Mouse (Mus musculus): ENCODE measurements around the gene Sprr1a. TPM values are rescaled to one million over a fixed set of nuclear protein-coding genes. Genes with fewer than 3 reads are reported as not detected.

Sprr1a gene
- polyA plus RNA-seq (2015; fragmentation: Illumina TruSeq; extraction: RNeasy Lipid Tissue Mini Kit (QIAGEN cat#74804); ENCODE audit: insufficient read depth, low read depth, low replicate concordance), result not detected

DNA sequence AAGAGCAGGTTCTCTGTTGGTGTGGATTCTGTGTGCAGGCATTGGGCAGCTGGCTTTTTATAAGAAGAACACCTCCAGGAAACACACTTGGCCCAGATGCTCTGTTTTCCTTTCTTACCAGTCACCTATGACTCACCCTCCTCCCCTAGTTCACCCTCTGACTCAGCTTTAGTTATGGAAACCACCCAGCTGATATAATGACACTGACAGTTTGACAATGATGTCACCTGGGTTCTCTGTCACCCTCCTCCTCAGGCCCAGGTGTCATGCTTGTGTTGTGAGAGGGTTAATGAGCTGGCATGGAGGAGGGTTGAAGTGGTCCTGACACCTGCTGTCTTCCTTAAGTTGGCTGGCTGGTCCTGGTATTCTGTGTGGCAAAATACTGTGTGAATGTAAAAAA, at the start of gene Sprr1a:
TSS of gene Sprr1a (minus strand) at position 33 of the 400 bp plus-strand sequence.

DNA sequence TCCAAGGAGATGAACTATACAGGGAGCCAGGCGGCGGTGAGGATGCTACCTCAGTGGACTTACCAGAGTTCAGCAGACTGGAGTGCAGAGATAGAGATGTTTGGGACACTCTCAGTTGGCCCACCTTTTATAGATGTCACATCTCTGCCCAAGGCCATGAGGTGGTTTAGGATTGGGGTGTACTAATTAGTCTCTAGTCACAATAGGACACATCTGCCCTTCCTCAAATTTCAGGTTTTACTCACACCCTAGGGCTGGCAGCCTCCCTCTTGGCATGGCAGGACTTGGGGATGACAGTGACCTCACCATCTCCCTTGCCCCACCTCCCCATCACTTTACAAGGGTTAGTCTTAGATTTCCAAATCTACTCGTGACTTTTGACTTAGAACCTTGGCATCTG, 48.7 kb upstream of the Sprr1a start, which contains the start of gene 2310046K23Rik:
TSS of gene 2310046K23Rik (minus strand) at position 101 of the 400 bp plus-strand sequence.

GRCm38 (mm10) chr3:92500393-92500792, 14.7 kb upstream of the Sprr1a start, which contains the start of gene Sprr4:
Gene Sprr4 (minus strand): TSS chr3:92500493.

DNA sequence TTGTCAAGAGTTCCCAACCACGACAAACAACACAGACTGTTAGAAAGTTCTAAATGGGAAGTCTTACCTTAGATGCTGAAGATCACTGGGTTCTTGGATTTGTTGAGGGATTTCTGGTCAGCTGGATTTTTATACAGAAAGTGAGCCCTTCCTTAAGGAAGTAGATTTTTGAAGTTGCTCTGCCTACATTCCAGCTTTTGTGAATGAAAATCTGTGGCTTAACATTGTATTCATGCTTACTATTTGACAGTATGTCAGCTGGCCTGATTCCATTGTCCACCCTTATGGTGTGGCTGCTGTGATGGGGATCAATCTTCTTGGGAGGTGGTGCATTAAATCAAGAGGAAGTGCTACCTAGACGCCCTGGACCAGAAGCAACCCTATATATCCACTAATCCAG, 27.1 kb downstream of the Sprr1a start, which contains the start of gene Sprr3:
TSS of gene Sprr3 (minus strand) at position 101 of the 400 bp plus-strand sequence.

GRCm38 (mm10) chr3:92438689-92439088, 47.0 kb downstream of the Sprr1a start, which contains the start of gene Sprr1b:
Gene Sprr1b (minus strand): TSS chr3:92438789.

Other genes starting within 250 kb of the Sprr1a start
- not detected for gene Sprr2a3, start 200.5 kb downstream of the Sprr1a start, polyA plus RNA-seq (2015; fragmentation: Illumina TruSeq; extraction: RNeasy Lipid Tissue Mini Kit (QIAGEN cat#74804); ENCODE audit: insufficient read depth, low read depth, low replicate concordance)
- gene Sprr2b, start 169.3 kb downstream of the Sprr1a start, polyA plus RNA-seq (2015; fragmentation: Illumina TruSeq; extraction: RNeasy Lipid Tissue Mini Kit (QIAGEN cat#74804); ENCODE audit: insufficient read depth, low read depth, low replicate concordance), result not detected
- gene Sprr2d, start 146.8 kb downstream of the Sprr1a start, polyA plus RNA-seq (2015; fragmentation: Illumina TruSeq; extraction: RNeasy Lipid Tissue Mini Kit (QIAGEN cat#74804); ENCODE audit: insufficient read depth, low read depth, low replicate concordance), result not detected
- not detected for gene Sprr2e, start 133.8 kb downstream of the Sprr1a start, polyA plus RNA-seq (2015; fragmentation: Illumina TruSeq; extraction: RNeasy Lipid Tissue Mini Kit (QIAGEN cat#74804); ENCODE audit: insufficient read depth, low read depth, low replicate concordance)
- gene Sprr2f, start 120.7 kb downstream of the Sprr1a start, polyA plus RNA-seq (2015; fragmentation: Illumina TruSeq; extraction: RNeasy Lipid Tissue Mini Kit (QIAGEN cat#74804); ENCODE audit: insufficient read depth, low read depth, low replicate concordance), result not detected
- gene Sprr2h, start 100.2 kb downstream of the Sprr1a start, polyA plus RNA-seq (2015; fragmentation: Illumina TruSeq; extraction: RNeasy Lipid Tissue Mini Kit (QIAGEN cat#74804); ENCODE audit: insufficient read depth, low read depth, low replicate concordance), result not detected
- not detected for gene Sprr2i, start 77.9 kb downstream of the Sprr1a start, polyA plus RNA-seq (2015; fragmentation: Illumina TruSeq; extraction: RNeasy Lipid Tissue Mini Kit (QIAGEN cat#74804); ENCODE audit: insufficient read depth, low read depth, low replicate concordance)
- not detected for gene Sprr2j-ps, start 67.8 kb downstream of the Sprr1a start, polyA plus RNA-seq (2015; fragmentation: Illumina TruSeq; extraction: RNeasy Lipid Tissue Mini Kit (QIAGEN cat#74804); ENCODE audit: insufficient read depth, low read depth, low replicate concordance)
- not detected for gene Gm9774, start 56.5 kb downstream of the Sprr1a start, polyA plus RNA-seq (2015; fragmentation: Illumina TruSeq; extraction: RNeasy Lipid Tissue Mini Kit (QIAGEN cat#74804); ENCODE audit: insufficient read depth, low read depth, low replicate concordance)
- gene Sprr2k, start 53.3 kb downstream of the Sprr1a start, polyA plus RNA-seq (2015; fragmentation: Illumina TruSeq; extraction: RNeasy Lipid Tissue Mini Kit (QIAGEN cat#74804); ENCODE audit: insufficient read depth, low read depth, low replicate concordance), result not detected
- not detected for gene Sprr1b, start 47.1 kb downstream of the Sprr1a start, polyA plus RNA-seq (2015; fragmentation: Illumina TruSeq; extraction: RNeasy Lipid Tissue Mini Kit (QIAGEN cat#74804); ENCODE audit: insufficient read depth, low read depth, low replicate concordance)
- not detected for gene Sprr3, start 27.2 kb downstream of the Sprr1a start, polyA plus RNA-seq (2015; fragmentation: Illumina TruSeq; extraction: RNeasy Lipid Tissue Mini Kit (QIAGEN cat#74804); ENCODE audit: insufficient read depth, low read depth, low replicate concordance)
- gene Sprr4, start 14.6 kb upstream of the Sprr1a start, polyA plus RNA-seq (2015; fragmentation: Illumina TruSeq; extraction: RNeasy Lipid Tissue Mini Kit (QIAGEN cat#74804); ENCODE audit: insufficient read depth, low read depth, low replicate concordance), result not detected
- gene 2310046K23Rik, start 48.6 kb upstream of the Sprr1a start, polyA plus RNA-seq (2015; fragmentation: Illumina TruSeq; extraction: RNeasy Lipid Tissue Mini Kit (QIAGEN cat#74804); ENCODE audit: insufficient read depth, low read depth, low replicate concordance), result not detected
- gene Ivl, start 87.8 kb upstream of the Sprr1a start, polyA plus RNA-seq (2015; fragmentation: Illumina TruSeq; extraction: RNeasy Lipid Tissue Mini Kit (QIAGEN cat#74804); ENCODE audit: insufficient read depth, low read depth, low replicate concordance), result not detected
- not detected for gene Smcp, start 103.1 kb upstream of the Sprr1a start, polyA plus RNA-seq (2015; fragmentation: Illumina TruSeq; extraction: RNeasy Lipid Tissue Mini Kit (QIAGEN cat#74804); ENCODE audit: insufficient read depth, low read depth, low replicate concordance)
- gene 2210017I01Rik, start 121.6 kb upstream of the Sprr1a start, polyA plus RNA-seq (2015; fragmentation: Illumina TruSeq; extraction: RNeasy Lipid Tissue Mini Kit (QIAGEN cat#74804); ENCODE audit: insufficient read depth, low read depth, low replicate concordance), result not detected
- gene Lce6a, start 135.8 kb upstream of the Sprr1a start, polyA plus RNA-seq (2015; fragmentation: Illumina TruSeq; extraction: RNeasy Lipid Tissue Mini Kit (QIAGEN cat#74804); ENCODE audit: insufficient read depth, low read depth, low replicate concordance), result not detected
- gene Lce1a1, start 162.4 kb upstream of the Sprr1a start, polyA plus RNA-seq (2015; fragmentation: Illumina TruSeq; extraction: RNeasy Lipid Tissue Mini Kit (QIAGEN cat#74804); ENCODE audit: insufficient read depth, low read depth, low replicate concordance), result not detected
- gene Lce1b, start 171.0 kb upstream of the Sprr1a start, polyA plus RNA-seq (2015; fragmentation: Illumina TruSeq; extraction: RNeasy Lipid Tissue Mini Kit (QIAGEN cat#74804); ENCODE audit: insufficient read depth, low read depth, low replicate concordance), result not detected
- gene Lce1a2, start 184.4 kb upstream of the Sprr1a start, polyA plus RNA-seq (2015; fragmentation: Illumina TruSeq; extraction: RNeasy Lipid Tissue Mini Kit (QIAGEN cat#74804); ENCODE audit: insufficient read depth, low read depth, low replicate concordance), result not detected
- gene Lce1c, start 193.4 kb upstream of the Sprr1a start, polyA plus RNA-seq (2015; fragmentation: Illumina TruSeq; extraction: RNeasy Lipid Tissue Mini Kit (QIAGEN cat#74804); ENCODE audit: insufficient read depth, low read depth, low replicate concordance), result not detected
- gene Lce1d, start 201.3 kb upstream of the Sprr1a start, polyA plus RNA-seq (2015; fragmentation: Illumina TruSeq; extraction: RNeasy Lipid Tissue Mini Kit (QIAGEN cat#74804); ENCODE audit: insufficient read depth, low read depth, low replicate concordance), result not detected
- gene Lce1e, start 223.2 kb upstream of the Sprr1a start, polyA plus RNA-seq (2015; fragmentation: Illumina TruSeq; extraction: RNeasy Lipid Tissue Mini Kit (QIAGEN cat#74804); ENCODE audit: insufficient read depth, low read depth, low replicate concordance), result not detected
- gene Lce1f, start 234.5 kb upstream of the Sprr1a start, polyA plus RNA-seq (2015; fragmentation: Illumina TruSeq; extraction: RNeasy Lipid Tissue Mini Kit (QIAGEN cat#74804); ENCODE audit: insufficient read depth, low read depth, low replicate concordance), result not detected